Mouse (Mus musculus) cerebral cortex, adult 2 months (tissue): ENCODE results near the gene Gm49378.

Source experiments
- WGBS: fragments of 180-500 bp; shearing (Covaris S2); methylation state at CpG from one replicate; pipeline ENCODE4 v1.1.7; 2018; 5-methylcytosine and 5-hydroxymethylcytosine counted together

The Gm49378 gene

GRCm38 (mm10) chr14:55590748-55591330, 46.9 kb downstream of the Gm49378 start, which contains the start of gene Psme2:
Gene Psme2 (minus strand): TSS chr14:55591113.
- under 1% methylated on average over 22 of the region's 22 CpGs for WGBS

GRCm38 (mm10) chr14:55589771-55590448, 47.8 kb downstream of the Gm49378 start:
- 87% methylated on average over 11 of the region's 11 CpGs for WGBS

GRCm38 (mm10) chr14:55589271-55589670, 48.4 kb downstream of the Gm49378 start:
- WGBS, result 90% methylated on average over 5 of the region's 5 CpGs

GRCm38 (mm10) chr14:55586149-55586548, 51.5 kb downstream of the Gm49378 start:
- WGBS, result 99% methylated on average over 2 of the region's 2 CpGs

GRCm38 (mm10) chr14:55585566-55585960, 52.1 kb downstream of the Gm49378 start:
- WGBS, result 76% methylated on average over 6 of the region's 6 CpGs

- 5% methylated on average over 43 of the region's 43 CpGs for WGBS
These were observed 52.8 kb downstream of the Gm49378 start, which contains the start of gene Emc9 for GRCm38 (mm10) chr14:55584702-55585565. Gene Emc9 (minus strand): TSS chr14:55585302.

- WGBS, result 40% methylated on average over 5 of the region's 5 CpGs
These were observed 53.4 kb downstream of the Gm49378 start for GRCm38 (mm10) chr14:55584303-55584701.

GRCm38 (mm10) chr14:55581981-55582681, 55.6 kb downstream of the Gm49378 start:
- 75% methylated on average over 9 of the region's 9 CpGs for WGBS

GRCm38 (mm10) chr14:55580731-55581130, 57.0 kb downstream of the Gm49378 start:
- 93% methylated on average over 16 of the region's 16 CpGs for WGBS

- 85% methylated on average over 23 of the region's 23 CpGs for WGBS
These were observed 57.9 kb downstream of the Gm49378 start for GRCm38 (mm10) chr14:55579511-55580496.
